Mouse (Mus musculus) C2C12 (cell line): ENCODE measurements around the gene Ncbp3. TPM values are rescaled to one million over a fixed set of nuclear protein-coding genes. Genes with fewer than 3 reads are reported as not detected.

Experiments used
- H3K27me3 ChIP-seq: one replicate; pipeline ENCODE4 v1.6.1; 2011; ENCODE audit not compliant: control insufficient read depth, insufficient read depth, insufficient read length
- H3K36me3 ChIP-seq: one replicate; pipeline ENCODE4 v1.6.1; 2011; ENCODE audit not compliant: control insufficient read depth, insufficient read depth
- H3K4me3 ChIP-seq: one replicate; pipeline ENCODE4 v1.5.1; 2011; ENCODE audit warnings: mild to moderate bottlenecking, control low read depth; ENCODE audit not compliant: poor library complexity, insufficient read depth, severe bottlenecking
- H3K79me2 ChIP-seq: one replicate; pipeline ENCODE4 v1.6.1; 2011; ENCODE audit not compliant: control insufficient read depth, insufficient read depth
- H3K79me3 ChIP-seq: one replicate; pipeline ENCODE4 v1.6.1; 2011; ENCODE audit warnings: low read depth, control low read depth
- H3ac ChIP-seq: one replicate; pipeline ENCODE3; 2011; ENCODE audit warnings: low read depth; ENCODE audit not compliant: control insufficient read depth, insufficient read length
- CEBPB ChIP-seq: IDR thresholded peaks from one replicate; pipeline ENCODE4 v1.6.1; 2011; ENCODE audit warnings: low read depth, mild to moderate bottlenecking, control low read depth, moderate library complexity
- CTCF ChIP-seq: IDR thresholded peaks from one replicate; pipeline ENCODE4 v1.5.1; 2011; ENCODE audit not compliant: control insufficient read depth, insufficient read depth, insufficient read length
- FOSL1 ChIP-seq: IDR thresholded peaks from one replicate; pipeline ENCODE4 v1.8.0; 2011; ENCODE audit warnings: mild to moderate bottlenecking, low read length; ENCODE audit not compliant: poor library complexity, insufficient read depth, severe bottlenecking
- MAX ChIP-seq: IDR thresholded peaks from one replicate; pipeline ENCODE4 v1.6.1; 2011; ENCODE audit warnings: mild to moderate bottlenecking, control low read depth
- MYOD1 ChIP-seq: IDR thresholded peaks from one replicate; pipeline ENCODE4 v1.6.1; 2011; ENCODE audit warnings: low read depth; ENCODE audit not compliant: control insufficient read depth, insufficient read length
- MYOG ChIP-seq: IDR thresholded peaks from one replicate; pipeline ENCODE4 v1.6.1; 2011; ENCODE audit not compliant: control insufficient read depth, insufficient read length; ENCODE audit errors: extremely low read depth
- USF1 ChIP-seq: IDR thresholded peaks from one replicate; pipeline ENCODE4 v1.6.1; 2011; ENCODE audit warnings: low read depth, mild to moderate bottlenecking, control low read depth, moderate library complexity
- polyA plus RNA-seq: library from polyadenylated mRNA; unstranded; fragments of >200 nt; fragmentation: generic; extraction: Trizol; gene quantifications from one replicate; pipeline ENCODE4 v1.2.1, GENCODE M21; 2012; ENCODE audit warnings: missing spikeins

The Ncbp3 gene
- polyA plus RNA-seq, 1 experiment = 3.6 TPM

- H3K79me2 ChIP-seq = peaks cover 16% of the 10 kb centered on the region
- peaks cover 5% of the 10 kb centered on the region for H3K36me3 ChIP-seq
- no peak overlapping the region for H3ac ChIP-seq
- no peaks in the 10 kb centered on the region for H3K79me3 ChIP-seq
- no peak overlapping the region for H3K4me3 ChIP-seq
- TF ChIP-seq FOSL1 (no peak), MYOG (no peak), CEBPB (no peak)
- no peaks in the 10 kb centered on the region for H3K27me3 ChIP-seq
Observed at GRCm38 (mm10) chr11:73023827-73024226, 23.8 kb upstream of the Ncbp3 start.

- Histone ChIP-seq H3K79me2 (peaks cover 14% of the 10 kb centered on the region), H3K27me3 (no peaks in the 10 kb centered on the region)
Observed at GRCm38 (mm10) chr11:73024236-73024904, 23.2 kb upstream of the Ncbp3 start.

GRCm38 (mm10) chr11:73026961-73027360, 20.6 kb upstream of the Ncbp3 start:
- Histone ChIP-seq H3K4me3 (no peak overlapping the region), H3ac (no peak overlapping the region), H3K79me3 (no peaks in the 10 kb centered on the region), H3K36me3 (peaks cover 20% of the 10 kb centered on the region), H3K79me2 (no peaks in the 10 kb centered on the region), H3K27me3 (no peaks in the 10 kb centered on the region)
- no peak for TF ChIP-seq USF1
- TF ChIP-seq FOSL1 = no peak
- no peak for TF ChIP-seq MYOG
- TF ChIP-seq MAX = no peak
- TF ChIP-seq CTCF = no peak
- TF ChIP-seq CEBPB = no peak
- TF ChIP-seq MYOD1 = no peak

More at GRCm38 (mm10) chr11:73024236-73024904, 23.2 kb upstream of the Ncbp3 start:
- TF ChIP-seq MAX (no peak), MYOD1 (no peak), USF1 (no peak), CTCF (no peak), MYOG (no peak), FOSL1 (no peak), CEBPB (no peak)
- no peak overlapping the region for H3K4me3 ChIP-seq
- peaks cover 9% of the 10 kb centered on the region for H3K36me3 ChIP-seq
- no peak overlapping the region for H3ac ChIP-seq
- no peaks in the 10 kb centered on the region for H3K79me3 ChIP-seq

GRCm38 (mm10) chr11:73030821-73031498, 16.6 kb upstream of the Ncbp3 start:
- Histone ChIP-seq H3K27me3 (no peaks in the 10 kb centered on the region), H3K79me2 (no peaks in the 10 kb centered on the region), H3ac (no peak overlapping the region), H3K79me3 (no peaks in the 10 kb centered on the region), H3K36me3 (peaks cover 25% of the 10 kb centered on the region), H3K4me3 (no peak overlapping the region)
- TF ChIP-seq MYOD1 (no peak), CTCF (no peak), FOSL1 (no peak), MYOG (no peak), CEBPB (no peak), MAX (no peak), USF1 (no peak)

- no peaks in the 10 kb centered on the region for H3K79me3 ChIP-seq
- H3K4me3 ChIP-seq = no peak overlapping the region
- peaks cover 25% of the 10 kb centered on the region for H3K36me3 ChIP-seq
- TF ChIP-seq MYOG (no peak), MYOD1 (no peak), CEBPB (no peak), MAX (no peak), FOSL1 (no peak), USF1 (no peak), CTCF (no peak)
- no peaks in the 10 kb centered on the region for H3K79me2 ChIP-seq
- no peak overlapping the region for H3ac ChIP-seq
- H3K27me3 ChIP-seq = no peaks in the 10 kb centered on the region
Observed at GRCm38 (mm10) chr11:73031536-73031935, 16.0 kb upstream of the Ncbp3 start.
